10 mouse cellular contexts compared by ENCODE assay signal in the genomic region with DNA sequence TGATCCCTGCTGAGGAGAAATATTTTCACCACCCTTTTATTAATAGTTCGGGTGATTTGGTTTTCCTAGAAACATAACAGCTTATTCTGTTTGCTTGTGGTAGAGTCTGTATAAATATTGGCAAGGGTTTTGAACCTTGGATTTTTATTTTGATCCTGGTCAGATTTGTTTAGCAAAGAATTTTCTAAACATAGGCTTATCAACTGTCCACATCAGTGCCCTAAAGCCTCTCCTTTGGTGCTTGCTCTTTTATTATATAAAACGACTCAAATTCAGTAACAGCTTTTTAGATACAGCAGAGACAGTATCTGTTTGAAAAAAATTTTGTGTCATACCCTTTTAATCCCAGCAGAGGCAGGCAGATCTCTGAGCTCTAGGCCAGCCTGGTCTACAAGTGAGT. TPM values are rescaled to one million over a fixed set of nuclear protein-coding genes. Genes with fewer than 3 reads are reported as not detected.
DNase-seq lines count a peak whose midpoint lies in the region; ATAC-seq and TF ChIP-seq lines count a peak whose summit lies in the region.
"Had no signal": no experiment of that assay in that cellular context is flagged by ENCODE, and none has a peak within 500 bp of the region (broad histone marks: within the 10 kb centered on the region; RNA-seq: fewer than 3 reads in every experiment).

No protein-coding gene starts in this region.

- peak overlapping the region; percentile 72; the same call in 1 of the 2 replicates for H3K4me2 ChIP-seq in embryonic facial prominence, embryonic 14.5 days (ENCODE audit: low read depth, low read length)
- H3K4me2 ChIP-seq in intestine, postnatal 0 days (replicated peaks; ENCODE audit: low read depth): peak overlapping the region; percentile 92; the same call in 1 of the 2 replicates
- H3K4me2 ChIP-seq in midbrain, embryonic 15.5 days: peak overlapping the region; percentile 52; the same call in 1 of the 2 replicates

- TF ChIP-seq CTCF in layer of hippocampus, adult 2 months (conservative IDR thresholded peaks at IDR 0.05): no peak
- no peak for TF ChIP-seq CTCF in intestine, postnatal 0 days (IDR thresholded peaks at IDR 0.05; ENCODE audit: low read depth)

- 68% methylated on average over 2 of the region's 2 CpGs for WGBS in embryonic facial prominence, embryonic 14.5 days
- WGBS in intestine, postnatal 0 days: 52% methylated on average over 2 of the region's 2 CpGs
- WGBS in midbrain, embryonic 15.5 days: 87% methylated on average over 2 of the region's 2 CpGs

- DNase-seq in layer of hippocampus, adult 2 months (ENCODE audit: low spot score in 2 of 2): no peak
- DNase-seq in layer of hippocampus, adult 8-10 months (ENCODE audit: low spot score in 2 of 2): no peak
- DNase-seq in embryonic facial prominence, embryonic 14.5 days (ENCODE audit: low spot score): no peak
- no peak for DNase-seq in kidney, postnatal 36 days
- DNase-seq in thymus, adult 18-20 months: no peak
- DNase-seq in adrenal gland, adult 8-10 months: no peak
- DNase-seq: right cerebral cortex, postnatal 25 days; thymus, postnatal 4 days had no signal

- no peaks in the 10 kb centered on the region for H3K27me3 ChIP-seq in embryonic facial prominence, embryonic 14.5 days (replicated peaks; ENCODE audit: control insufficient read depth, insufficient read depth, low read length)
- H3K27me3 ChIP-seq in intestine, postnatal 0 days (replicated peaks; ENCODE audit: control insufficient read depth, insufficient read depth, low read length): no peaks in the 10 kb centered on the region
- H3K27me3 ChIP-seq in midbrain, embryonic 15.5 days (replicated peaks): no peaks in the 10 kb centered on the region

- no peaks in the 10 kb centered on the region for H3K9me3 ChIP-seq in embryonic facial prominence, embryonic 14.5 days (ENCODE audit: control insufficient read depth, low read length)
- no peaks in the 10 kb centered on the region for H3K9me3 ChIP-seq in intestine, postnatal 0 days (ENCODE audit: control insufficient read depth)
- H3K9me3 ChIP-seq in midbrain, embryonic 15.5 days: no peaks in the 10 kb centered on the region

- no peak overlapping the region for H3K9ac ChIP-seq in embryonic facial prominence, embryonic 14.5 days (ENCODE audit: low read depth, low read length)
- H3K9ac ChIP-seq in intestine, postnatal 0 days (ENCODE audit: low read depth, low read length): no peak overlapping the region
- no peak overlapping the region for H3K9ac ChIP-seq in midbrain, embryonic 15.5 days

- peak overlapping the region; percentile 66 for H3K4me3 ChIP-seq in layer of hippocampus, adult 2 months
- peak overlapping the region; percentile 82 for H3K4me3 ChIP-seq in embryonic facial prominence, embryonic 14.5 days (ENCODE audit: low read depth, low read length)
- H3K4me3 ChIP-seq in intestine, postnatal 0 days (ENCODE audit: low read depth, low read length): no peak overlapping the region
- H3K4me3 ChIP-seq in midbrain, embryonic 15.5 days: no peak overlapping the region

- ATAC-seq in embryonic facial prominence, embryonic 14.5 days (ENCODE audit: low read depth): no peak
- ATAC-seq in intestine, postnatal 0 days: no peak
- no peak for ATAC-seq in midbrain, embryonic 15.5 days (replicated peaks)

- H3K36me3 ChIP-seq in embryonic facial prominence, embryonic 14.5 days (ENCODE audit: control insufficient read depth, insufficient read depth, low read length): peaks cover 24% of the 10 kb centered on the region; the same call in 1 of the 2 replicates
- H3K36me3 ChIP-seq in intestine, postnatal 0 days (ENCODE audit: control insufficient read depth, insufficient read depth): peaks cover 21% of the 10 kb centered on the region
- H3K36me3 ChIP-seq in midbrain, embryonic 15.5 days (replicated peaks): peaks cover 8% of the 10 kb centered on the region; the same call in 1 of the 2 replicates

- no peak overlapping the region for H3K27ac ChIP-seq in layer of hippocampus, adult 2 months
- H3K27ac ChIP-seq in embryonic facial prominence, embryonic 14.5 days (replicated peaks; ENCODE audit: low read depth, low read length): no peak overlapping the region
- no peak overlapping the region for H3K27ac ChIP-seq in intestine, postnatal 0 days (ENCODE audit: low read depth, low read length)
- no peak overlapping the region for H3K27ac ChIP-seq in midbrain, embryonic 15.5 days

- H3K4me1 ChIP-seq in embryonic facial prominence, embryonic 14.5 days (ENCODE audit: control insufficient read depth, insufficient read depth, low read length): peaks cover 8% of the 10 kb centered on the region; the same call in 1 of the 2 replicates
- 0 out of 2 replicates have a peak, but pooled peaks cover 3% of the 10 kb centered on the region for H3K4me1 ChIP-seq in intestine, postnatal 0 days (replicated peaks; ENCODE audit: control insufficient read depth, insufficient read depth, low read length)
- H3K4me1 ChIP-seq in midbrain, embryonic 15.5 days: peaks cover 30% of the 10 kb centered on the region

RNA-seq across cellular contexts. Expression of a gene that starts 1.4 kb away (rescaled TPM):
- total RNA-seq in layer of hippocampus, adult 2 months (2021): 10 to 100 TPM; 48.5 to 48.6 TPM
- 10 to 100 TPM; 43.8 to 55.8 (median 51.1) TPM for total RNA-seq in layer of hippocampus, adult 8-10 months (2022)
- polyA plus RNA-seq in embryonic facial prominence, embryonic 14.5 days (2014; fragmentation: Nextera tagmentation; extraction: Ambion mirVana): 12.4 and 14.8 TPM in 2 replicates
- 3.3 and 3.6 TPM in 2 replicates for polyA plus RNA-seq in intestine, postnatal 0 days (2015; fragmentation: Nextera tagmentation; extraction: Ambion mirVana)
- polyA plus RNA-seq in midbrain, embryonic 15.5 days (2015; fragmentation: Nextera tagmentation; extraction: Ambion mirVana): 12.1 and 13.7 TPM in 2 replicates
- 10 to 100 TPM; 22.2 to 36.7 (median 27.8) TPM for total RNA-seq in adrenal gland, adult 8-10 months (2022)

RNA-seq across cellular contexts. Expression of a gene that starts 1.5 kb away (rescaled TPM):
- 10 to 100 TPM; 57.2 to 62.6 TPM for total RNA-seq in layer of hippocampus, adult 2 months (2021)
- 10 to 100 TPM; 55.2 to 66.9 (median 62.7) TPM for total RNA-seq in layer of hippocampus, adult 8-10 months (2022)
- polyA plus RNA-seq in embryonic facial prominence, embryonic 14.5 days (2014; fragmentation: Nextera tagmentation; extraction: Ambion mirVana): 97.5 and 106 TPM in 2 replicates
- polyA plus RNA-seq in intestine, postnatal 0 days (2015; fragmentation: Nextera tagmentation; extraction: Ambion mirVana): 114 and 116 TPM in 2 replicates
- polyA plus RNA-seq in midbrain, embryonic 15.5 days (2015; fragmentation: Nextera tagmentation; extraction: Ambion mirVana): 104 TPM in 2 replicates
- total RNA-seq in adrenal gland, adult 8-10 months (2022): 10 to 100 TPM; 34.9 to 54.8 (median 47.3) TPM

Comparison
In these comparisons a context has a peak if more than half of its experiments do, and no peak if none do; other contexts are left out.
1. H3K4me3 ChIP-seq: peak in layer of hippocampus, adult 2 months (single experiment) and embryonic facial prominence, embryonic 14.5 days (single experiment); none in intestine, postnatal 0 days (single experiment) and midbrain, embryonic 15.5 days (single experiment).
2. Peak in every context shown above with its lines, with median percentiles within 50 percentile points of each other: H3K4me2 ChIP-seq.